Mouse (Mus musculus) olfactory bulb, adult 2 months (tissue): Measurements from ENCODE around the gene BC048403. TPM values are rescaled to one million over a fixed set of nuclear protein-coding genes. Genes with fewer than 3 reads are reported as not detected.

ENCODE experiments used
- H3K27ac ChIP-seq: fragments of 200-500 bp; 2 replicates; pipeline ENCODE4 v1.5.1; 2012; ENCODE audit warnings: low read depth, low read length; ENCODE audit not compliant: insufficient read depth
- H3K4me1 ChIP-seq: fragments of 200-500 bp; 2 replicates; pipeline ENCODE4 v1.6.1; 2012; ENCODE audit warnings: low read length; ENCODE audit not compliant: control insufficient read depth, insufficient read depth
- H3K4me3 ChIP-seq: fragments of 200-500 bp; 2 replicates; pipeline ENCODE4 v1.5.1; 2012; ENCODE audit warnings: mild to moderate bottlenecking, low read depth, low read length, moderate library complexity; ENCODE audit not compliant: insufficient read depth
- CTCF ChIP-seq: fragments of 200-500 bp; IDR thresholded peaks from 2 replicates; pipeline ENCODE4 v1.5.1; 2012; ENCODE audit warnings: low read depth, mild to moderate bottlenecking, low read length, moderate library complexity; ENCODE audit not compliant: insufficient read depth
- POLR2A ChIP-seq: fragments of 200-500 bp; IDR thresholded peaks from 2 replicates; pipeline ENCODE4 v1.6.1; 2012; ENCODE audit warnings: mild to moderate bottlenecking, low read depth, low read length, moderate library complexity; ENCODE audit not compliant: insufficient read depth
- WGBS: fragments of 180-500 bp; shearing (Covaris S2); methylation state at CpG from one replicate; pipeline ENCODE4 v1.1.7; 2018; 5-methylcytosine and 5-hydroxymethylcytosine counted together
- polyA plus RNA-seq: library from polyadenylated mRNA; stranded (reverse); fragments of >200 nt; gene quantifications from 2 replicates; pipeline ENCODE4 v1.2.4, GENCODE M21; 2012; ENCODE audit warnings: low replicate concordance; ENCODE audit not compliant: missing spikeins, insufficient read depth, insufficient read length

BC048403 gene
- not detected in 2 replicates for polyA plus RNA-seq

DNA sequence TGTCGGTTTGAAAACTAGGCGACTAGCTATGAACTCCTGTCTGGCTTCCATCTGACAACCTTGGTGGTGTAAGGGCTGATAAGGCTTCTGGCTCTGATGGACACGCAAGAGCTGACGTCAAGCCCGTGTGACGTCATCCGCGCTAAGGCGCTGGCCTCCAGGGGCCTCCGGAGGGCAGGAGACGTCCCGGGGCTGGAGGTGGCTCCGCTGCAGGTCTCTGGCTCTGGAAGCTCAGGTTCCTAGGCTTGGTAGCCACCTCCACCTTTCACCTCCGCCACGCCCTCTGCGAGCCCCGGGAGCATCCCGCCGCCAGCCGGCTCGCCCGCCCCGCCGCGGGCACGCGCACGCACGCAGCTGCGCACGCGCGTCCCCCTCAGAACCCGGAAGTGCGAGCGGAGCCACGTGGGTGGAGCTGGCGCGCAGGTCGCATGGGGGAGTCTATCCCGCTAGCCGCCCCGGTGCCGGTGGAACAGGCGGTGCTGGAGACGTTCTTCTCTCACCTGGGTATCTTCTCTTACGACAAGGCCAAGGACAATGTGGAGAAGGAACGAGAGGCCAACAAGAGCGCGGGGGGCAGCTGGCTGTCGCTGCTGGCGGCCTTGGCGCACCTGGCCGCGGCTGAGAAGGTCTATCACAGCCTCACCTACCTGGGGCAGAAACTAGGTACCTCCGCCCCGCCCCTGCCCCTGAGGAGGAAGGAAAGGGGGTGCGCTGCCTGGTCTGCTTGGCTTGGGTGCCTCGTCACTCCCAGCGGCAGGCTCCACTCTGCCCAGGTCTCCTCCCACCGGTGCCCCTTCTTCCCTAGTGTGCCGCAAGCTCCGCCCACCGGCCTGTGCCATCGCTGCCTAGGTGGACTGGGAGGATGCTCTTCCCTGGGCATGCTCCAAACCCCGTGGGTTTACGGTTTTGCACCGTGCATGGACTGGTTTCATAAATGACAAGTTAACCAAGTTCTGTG, at the start of gene BC048403:
BC048403 (plus strand) TSS at position 390 of the 958 bp plus-strand sequence.
- no peaks in the 10 kb centered on the region for H3K4me1 ChIP-seq
- H3K27ac ChIP-seq, result peak within 1 kb of the TSS; percentile 50; the same call in 1 of the 2 replicates
- H3K4me3 ChIP-seq, result peak within 1 kb of the TSS; percentile 62
- peak; percentile 87; the same call in 1 of the 2 replicates for TF ChIP-seq POLR2A
- no peak for TF ChIP-seq CTCF
- under 1% methylated on average over 67 of the region's 68 CpGs for WGBS

DNA sequence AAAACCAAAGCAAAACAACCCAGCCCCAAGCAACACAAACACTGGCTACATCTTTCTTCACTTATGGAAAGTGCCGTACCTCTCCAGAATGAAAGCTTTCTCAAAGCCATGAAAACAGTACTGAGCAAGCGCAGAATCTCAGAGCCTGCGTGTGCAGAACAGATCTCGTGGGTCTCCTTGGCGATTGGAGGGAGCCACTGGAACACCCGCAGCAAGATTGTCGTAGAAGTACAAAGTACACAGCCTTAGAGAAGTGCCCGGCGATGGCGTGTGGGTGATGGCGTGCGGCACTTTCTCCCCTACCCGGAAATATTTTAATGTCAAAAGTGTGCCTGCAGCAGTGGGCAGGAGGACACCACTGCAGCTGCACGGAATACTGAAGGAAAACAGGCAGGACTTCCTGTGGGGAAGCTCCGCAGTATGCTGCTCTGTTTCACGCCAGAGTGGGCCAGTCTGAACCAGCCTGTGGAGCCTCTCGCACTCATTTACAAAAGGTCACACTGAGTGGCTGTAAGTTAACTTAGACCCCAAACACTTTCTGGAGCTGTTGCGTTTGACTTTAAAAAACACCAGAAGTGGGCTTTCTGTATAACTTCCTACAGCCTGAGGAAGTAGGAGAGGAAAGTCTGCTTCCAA, 46.7 kb upstream of the BC048403 start:
- TF ChIP-seq CTCF, result no peak
- no peak for TF ChIP-seq POLR2A
- Histone ChIP-seq H3K4me1 (peaks cover 7% of the 10 kb centered on the region; the same call in 1 of the 2 replicates), H3K27ac (no peak overlapping the region), H3K4me3 (no peak overlapping the region)
- WGBS, result 55% methylated on average over 18 of the region's 18 CpGs

DNA sequence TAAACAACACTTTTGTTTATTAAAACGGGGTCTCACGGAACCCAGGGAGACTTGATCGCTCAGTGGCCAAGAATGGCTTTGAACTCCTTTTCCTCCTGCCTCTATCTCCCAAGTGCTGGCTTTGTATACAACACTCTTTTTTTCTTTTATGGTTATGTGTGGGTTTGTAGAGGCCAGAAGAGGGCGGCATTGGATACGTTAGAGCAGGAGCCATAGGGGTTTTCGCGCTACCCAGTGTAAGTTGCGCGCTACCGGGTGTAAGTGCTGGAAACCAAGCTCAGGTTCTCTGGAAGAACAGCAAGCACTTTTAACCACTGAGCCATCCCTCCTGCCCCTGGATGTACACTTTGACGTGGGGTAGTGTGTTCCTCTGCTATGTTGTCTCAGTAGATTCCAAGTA, 45.2 kb upstream of the BC048403 start:
- 88% methylated on average over 11 of the region's 11 CpGs for WGBS
- peaks cover 7% of the 10 kb centered on the region; the same call in 1 of the 2 replicates for H3K4me1 ChIP-seq
- no peak overlapping the region for H3K4me3 ChIP-seq
- TF ChIP-seq CTCF (no peak), POLR2A (no peak)
- no peak overlapping the region for H3K27ac ChIP-seq

DNA sequence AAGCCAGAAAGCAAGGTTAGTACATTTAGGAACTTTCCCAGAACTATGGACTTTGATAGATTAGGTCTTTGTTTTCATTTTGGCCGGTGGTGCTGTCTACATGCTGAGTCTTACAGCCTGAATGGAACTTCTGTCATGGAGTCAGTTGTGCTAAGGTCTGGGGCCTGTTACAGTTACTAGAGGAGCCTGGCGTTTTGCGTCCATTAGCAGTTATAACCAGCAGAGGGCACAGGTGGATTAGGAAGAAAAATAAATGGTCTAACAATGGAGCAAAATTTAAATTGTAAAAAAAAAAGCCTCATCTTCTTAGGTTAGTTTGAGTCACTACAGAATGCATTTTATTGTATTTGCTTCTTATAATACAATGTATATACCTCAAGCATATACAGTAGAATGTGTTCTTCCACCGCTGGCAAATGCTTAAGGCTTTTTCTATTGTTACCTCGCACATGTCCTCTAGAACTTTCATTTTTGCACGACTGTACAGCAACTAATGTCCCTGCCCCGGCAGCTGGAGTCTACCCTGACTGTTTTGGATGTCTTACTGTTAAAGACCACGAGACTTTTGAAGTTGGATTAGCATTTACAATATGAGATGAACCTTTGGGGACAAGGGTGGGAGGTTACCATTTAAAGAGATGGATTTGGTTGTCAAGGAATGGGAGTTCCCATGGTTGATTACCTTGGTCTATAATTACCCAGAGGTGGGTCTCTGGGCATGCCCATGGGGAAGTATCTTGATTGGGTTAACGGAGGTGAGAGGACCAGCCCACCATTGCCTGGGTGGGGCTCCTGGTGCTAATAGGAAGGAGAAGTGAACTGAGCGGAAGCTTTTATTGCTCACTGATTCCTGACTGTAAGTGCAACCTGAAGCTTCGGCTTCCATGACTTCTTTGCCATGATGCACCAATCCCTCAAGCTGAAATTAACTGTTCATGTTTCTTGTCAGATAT, 38.2 kb upstream of the BC048403 start:
- no peak overlapping the region for H3K27ac ChIP-seq
- H3K4me3 ChIP-seq, result no peak overlapping the region
- 54% methylated on average over 11 of the region's 11 CpGs for WGBS
- no peaks in the 10 kb centered on the region for H3K4me1 ChIP-seq
- TF ChIP-seq POLR2A (no peak), CTCF (no peak)

DNA sequence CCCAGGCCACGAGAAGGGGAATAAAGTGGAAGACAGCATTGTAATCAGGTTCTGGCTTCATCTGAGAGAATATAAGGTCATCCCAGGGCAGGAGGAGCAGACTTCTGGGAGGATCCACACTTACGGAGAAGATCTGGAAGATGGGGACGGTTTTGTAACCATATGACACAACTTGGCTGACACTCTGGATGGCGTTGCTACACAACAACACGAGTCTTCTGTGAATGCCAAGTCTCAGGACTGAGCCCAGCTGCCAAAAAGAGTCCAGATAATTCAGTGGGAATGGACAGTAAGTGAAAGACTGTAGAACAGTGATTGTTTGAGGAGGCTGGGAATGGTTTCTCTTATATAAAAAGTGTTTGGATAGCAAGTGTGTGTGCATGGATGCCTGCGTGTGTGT, 36.1 kb upstream of the BC048403 start:
- TF ChIP-seq POLR2A (no peak), CTCF (no peak)
- Histone ChIP-seq H3K4me3 (no peak overlapping the region), H3K27ac (no peak overlapping the region), H3K4me1 (no peaks in the 10 kb centered on the region)
- WGBS, result 68% methylated on average over 6 of the region's 6 CpGs

DNA sequence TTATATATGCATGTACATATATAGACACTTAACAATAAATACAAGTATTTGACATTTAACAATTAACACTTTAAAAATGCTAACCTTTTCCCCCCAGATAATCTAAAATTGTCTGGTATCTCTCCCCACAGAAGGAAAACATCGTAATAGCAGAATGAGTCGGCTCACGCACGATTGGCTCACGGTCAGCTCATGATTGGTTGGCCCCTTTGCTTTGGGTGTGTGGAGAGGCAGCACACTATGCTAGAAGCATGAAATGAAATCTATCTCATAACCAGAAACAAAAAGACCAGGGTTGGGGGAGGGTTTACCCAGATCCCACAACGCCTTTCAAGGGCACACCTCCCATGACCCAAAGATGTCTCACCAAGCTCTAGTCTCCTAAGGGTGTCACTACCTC, 34.9 kb upstream of the BC048403 start:
- TF ChIP-seq CTCF (no peak), POLR2A (no peak)
- Histone ChIP-seq H3K4me1 (no peaks in the 10 kb centered on the region), H3K4me3 (no peak overlapping the region), H3K27ac (no peak overlapping the region)
- 91% methylated on average over 6 of the region's 6 CpGs for WGBS

DNA sequence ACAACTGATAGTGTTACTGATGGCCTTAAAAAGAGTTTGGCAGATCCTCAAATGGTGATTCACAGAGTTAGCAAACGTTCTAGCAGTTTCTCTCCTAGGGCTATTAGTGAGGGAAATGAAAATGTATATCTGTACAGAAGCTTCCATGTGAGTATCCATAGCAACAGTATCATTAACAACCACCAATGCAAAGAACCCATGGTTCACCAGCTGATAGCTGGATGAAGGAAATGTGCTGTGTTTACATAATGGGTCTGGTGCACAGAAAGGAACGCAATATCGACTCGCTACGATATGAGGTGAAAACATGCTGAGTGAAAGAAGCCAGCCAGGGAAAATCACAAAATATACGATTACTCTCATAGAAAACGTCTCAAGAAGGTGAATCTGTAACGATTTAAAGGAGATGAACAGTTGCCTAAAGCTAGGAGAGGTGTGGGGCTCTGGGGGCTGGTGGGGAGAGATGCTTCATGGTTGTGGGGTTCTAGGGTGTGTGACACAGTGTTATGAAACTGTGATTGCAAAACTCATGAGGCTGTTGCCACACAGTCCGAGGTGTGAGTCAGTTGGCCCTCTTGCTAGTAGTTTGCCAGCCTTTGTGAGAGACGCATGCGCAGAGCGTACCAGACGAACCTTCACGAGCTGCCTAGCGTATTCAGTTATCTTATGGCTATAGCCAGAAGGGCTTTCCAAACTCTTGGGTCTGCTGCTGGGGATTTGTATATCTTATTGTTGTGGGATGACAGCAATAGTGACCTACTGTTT, 34.2 kb upstream of the BC048403 start:
- Histone ChIP-seq H3K4me3 (no peak overlapping the region), H3K27ac (no peak overlapping the region), H3K4me1 (no peaks in the 10 kb centered on the region)
- 81% methylated on average over 15 of the region's 15 CpGs for WGBS
- TF ChIP-seq POLR2A (no peak), CTCF (no peak)

DNA sequence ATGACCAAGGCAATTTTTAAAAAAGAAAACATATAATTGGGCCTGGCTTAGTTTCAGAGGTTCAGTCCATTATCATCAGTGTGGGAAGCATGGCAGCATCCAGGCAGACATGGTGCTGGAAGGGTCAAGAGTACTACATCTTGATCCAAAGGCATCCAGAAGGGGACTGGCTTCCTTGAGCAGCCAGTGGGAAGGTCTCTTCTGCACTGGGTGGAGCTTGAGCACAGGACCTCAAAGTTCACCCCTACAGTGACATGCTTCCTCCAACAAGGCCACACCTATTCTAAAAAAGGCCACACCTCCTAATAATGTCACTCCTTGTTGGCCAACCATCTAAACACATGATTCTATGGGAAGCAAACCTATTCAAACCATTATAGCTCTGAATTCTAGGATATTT, 22.9 kb upstream of the BC048403 start:
- H3K27ac ChIP-seq, result no peak overlapping the region
- TF ChIP-seq CTCF (no peak), POLR2A (no peak)
- no peak overlapping the region for H3K4me3 ChIP-seq
- no peaks in the 10 kb centered on the region for H3K4me1 ChIP-seq
